Mouse (Mus musculus) frontal cortex, adult 2 months (tissue): ENCODE results near the gene Arhgef18. TPM values are rescaled to one million over a fixed set of nuclear protein-coding genes. Genes with fewer than 3 reads are reported as not detected.

ENCODE experiments used
- DNase-seq, 2 experiments: peaks; one replicate each; pipeline ENCODE4 v3.0.0; 2022; ENCODE audit warnings: low spot score in 1 of 2; ENCODE audit errors: extremely low spot score in 1 of 2
- polyA plus RNA-seq: library from polyadenylated mRNA; depleted of rRNA; stranded (reverse); fragments of >200 nt; gene quantifications from 2 replicates; pipeline ENCODE4 v1.2.3, GENCODE M21; 2012

Arhgef18 gene
- polyA plus RNA-seq, 1 experiment: 33.8 TPM

DNA sequence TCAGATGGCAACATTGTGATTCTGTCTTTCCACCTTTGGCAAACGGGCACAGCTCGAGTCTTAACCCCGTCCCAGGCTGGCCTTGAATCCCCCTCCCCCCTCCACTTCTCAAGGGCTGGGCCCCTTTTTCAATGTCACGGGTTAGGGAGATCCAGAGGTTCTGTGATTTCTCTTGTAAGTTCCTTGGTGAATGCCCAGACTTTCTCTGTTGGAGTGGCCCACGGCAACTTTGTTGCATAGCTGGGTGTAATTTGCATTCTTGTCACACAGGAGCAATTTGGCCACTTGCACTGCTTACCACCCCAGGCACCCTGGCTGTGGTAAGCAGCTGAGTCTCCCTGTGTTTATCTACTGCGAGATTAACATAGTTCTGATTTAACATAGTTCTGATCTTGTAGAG lies 1.8 kb downstream of the Arhgef18 start:
- peak in 1 of 2 experiments; percentile 29 for DNase-seq

GRCm38 (mm10) chr8:3395246-3395645 lies 2.4 kb downstream of the Arhgef18 start:
- no peak for DNase-seq

GRCm38 (mm10) chr8:3397597-3397996 lies 4.8 kb downstream of the Arhgef18 start:
- no peak for DNase-seq

DNA sequence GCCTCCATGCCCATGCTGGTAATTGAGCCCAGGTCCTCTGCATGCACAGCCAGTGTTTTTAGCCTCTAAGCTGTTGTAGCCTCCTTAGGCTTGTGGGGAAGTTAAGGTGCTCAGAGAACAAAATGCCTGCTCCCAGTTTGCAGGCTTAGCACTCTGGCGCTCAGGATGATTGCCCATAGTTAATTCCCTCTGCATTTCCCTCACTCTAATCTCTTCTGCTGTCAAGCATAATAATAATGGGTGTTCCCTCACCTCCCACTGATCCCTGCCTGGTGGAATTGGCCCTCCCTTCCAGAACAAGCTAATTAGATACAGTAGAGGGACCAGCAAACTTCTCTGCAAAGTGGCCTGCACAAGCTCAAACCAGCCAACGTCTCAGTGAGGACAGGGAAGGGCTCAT lies 7.7 kb downstream of the Arhgef18 start:
- no peak for DNase-seq

DNA sequence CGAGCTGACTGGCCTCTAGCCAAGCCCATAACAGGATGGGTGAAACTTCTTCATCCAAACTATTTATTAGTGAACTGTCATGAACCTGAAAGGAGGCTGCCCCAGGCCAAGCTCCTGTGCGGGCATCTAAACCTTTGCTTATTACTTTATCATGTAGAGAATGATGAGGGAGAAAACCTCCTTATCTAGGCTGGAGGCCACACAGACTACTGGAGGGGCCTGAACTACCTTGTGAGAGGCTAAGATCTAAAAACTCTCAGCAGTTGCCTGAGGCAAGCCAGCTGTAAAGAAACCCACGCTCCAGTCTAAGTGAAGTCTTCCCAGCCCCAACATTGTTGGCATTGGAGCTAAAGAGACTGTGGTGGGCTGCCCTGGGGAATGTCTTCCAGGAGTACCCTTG lies 14.6 kb downstream of the Arhgef18 start:
- no peak for DNase-seq

- DNase-seq: no peak
These were observed 18.3 kb downstream of the Arhgef18 start for GRCm38 (mm10) chr8:3411085-3411484.

DNA sequence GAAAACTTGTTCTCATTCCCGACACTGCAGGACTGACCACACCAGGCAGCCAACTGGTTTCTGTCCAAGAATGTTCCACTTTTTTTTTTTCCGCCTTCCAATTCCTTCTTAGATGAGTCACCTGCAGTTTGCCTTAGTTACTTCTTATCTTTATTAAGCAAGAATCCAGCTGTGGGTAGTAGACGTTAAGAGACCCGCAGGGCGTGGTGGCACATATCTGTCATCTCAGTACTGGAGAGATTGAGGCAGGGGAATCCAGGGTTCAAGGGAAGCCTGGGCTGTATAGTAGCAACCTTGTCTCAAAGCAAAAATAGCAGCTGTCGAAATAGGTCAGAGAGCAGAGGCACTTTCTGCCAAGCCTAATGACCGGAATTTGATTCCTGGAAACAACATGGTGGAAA lies 19.1 kb downstream of the Arhgef18 start:
- DNase-seq: no peak

DNA sequence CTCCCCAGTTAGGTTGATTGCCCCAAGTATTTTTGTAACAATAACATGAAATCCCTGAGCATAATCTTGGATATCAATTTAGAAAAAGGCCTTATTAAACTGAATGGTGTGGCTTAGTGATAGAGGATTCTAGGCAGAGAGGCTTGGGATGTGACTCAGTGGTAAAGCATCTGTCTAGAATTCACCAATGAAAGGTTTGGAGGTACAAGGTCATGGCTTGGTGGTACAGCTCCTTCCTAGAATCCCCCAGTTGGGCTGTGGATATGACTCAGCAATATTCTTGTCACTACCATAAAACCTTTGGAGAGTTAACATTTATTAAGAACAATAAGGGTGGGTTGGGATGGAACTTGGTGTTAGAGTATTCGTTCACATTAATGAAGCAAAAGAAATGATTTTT lies 20.0 kb downstream of the Arhgef18 start:
- DNase-seq: no peak

DNA sequence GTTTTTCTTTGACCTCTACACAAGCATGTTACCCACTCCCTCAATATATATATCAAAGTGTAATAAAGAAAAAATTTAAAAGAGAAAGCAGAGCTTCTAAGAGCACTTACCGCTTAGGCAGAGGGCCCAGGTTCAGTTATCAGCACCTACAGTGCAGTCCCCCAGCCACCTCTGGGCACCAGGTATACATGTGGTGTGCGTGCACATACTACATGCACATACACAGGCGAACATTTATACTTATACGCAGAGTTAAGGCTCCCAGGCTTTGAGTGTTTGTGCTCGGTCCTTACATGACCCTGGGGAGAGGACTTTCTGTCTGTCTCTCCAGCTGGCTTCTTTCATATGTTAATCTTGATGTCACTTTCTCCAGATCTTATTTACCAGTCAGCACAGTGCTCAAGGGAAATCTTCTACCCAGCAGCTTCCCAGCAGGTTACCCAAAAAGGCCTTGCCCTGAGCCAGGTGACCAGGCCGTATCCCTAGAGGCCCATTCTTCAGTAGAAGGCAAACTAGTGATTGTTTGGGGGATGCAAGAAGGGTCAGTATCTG lies 21.9 kb downstream of the Arhgef18 start:
- DNase-seq: no peak

GRCm38 (mm10) chr8:3415259-3415658 lies 22.5 kb downstream of the Arhgef18 start:
- DNase-seq: no peak

DNA sequence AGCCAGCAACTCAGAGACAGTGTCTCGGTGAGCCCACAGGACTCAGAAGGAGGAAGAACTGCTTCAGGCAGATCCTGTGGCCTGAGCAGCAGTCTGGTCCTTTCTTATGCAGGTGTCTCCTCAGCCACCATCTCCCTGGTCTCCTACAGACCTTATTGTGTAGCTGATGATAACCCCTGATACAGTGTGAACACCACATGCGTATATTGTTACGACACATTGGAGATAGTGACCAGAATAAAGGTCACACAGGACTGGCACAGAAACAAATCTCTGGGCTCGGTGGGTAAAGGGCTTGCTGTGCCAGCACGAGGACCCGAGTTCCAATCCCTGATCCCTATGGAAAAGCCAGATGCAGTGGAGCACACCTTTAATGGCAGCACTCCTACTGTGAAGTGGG lies 22.9 kb downstream of the Arhgef18 start:
- DNase-seq: no peak

DNA sequence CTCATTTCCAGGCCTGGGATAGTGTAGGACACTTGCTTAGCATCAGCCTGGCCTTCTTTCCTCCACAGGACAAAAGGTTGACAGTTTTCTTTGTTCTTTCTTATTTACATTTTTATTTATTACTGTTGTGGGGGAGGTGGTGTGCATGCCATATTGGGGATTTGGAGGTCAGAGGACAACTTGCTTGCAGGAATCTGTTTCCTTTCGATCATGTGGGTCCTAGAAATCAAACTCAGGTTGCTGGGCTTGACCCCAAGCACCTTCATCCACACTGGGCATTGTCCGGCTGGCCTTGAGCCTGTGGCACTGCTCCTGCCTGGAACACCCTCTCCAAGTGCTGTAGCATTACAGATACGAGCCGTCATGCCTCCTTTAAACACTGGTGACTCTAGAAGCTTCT lies 24.0 kb downstream of the Arhgef18 start:
- DNase-seq: no peak

DNA sequence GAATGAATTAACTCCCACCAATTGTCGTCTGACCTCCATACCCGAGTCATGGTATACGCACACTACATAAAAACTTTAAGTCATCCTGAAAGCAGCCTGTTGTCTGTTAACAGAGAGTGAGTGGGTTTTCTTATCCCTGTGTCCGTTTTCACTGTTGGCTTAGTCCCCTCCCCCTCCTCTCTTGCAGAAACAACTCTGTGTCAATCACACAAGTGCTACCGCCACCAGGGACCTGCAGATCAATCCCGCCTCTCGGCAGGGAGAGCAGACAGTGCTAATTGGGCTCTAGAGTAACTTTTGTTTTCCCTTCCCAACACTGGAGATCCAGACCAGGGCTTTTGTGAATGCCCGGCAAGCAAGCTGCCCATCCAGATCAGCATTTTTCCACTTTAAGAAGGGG lies 24.6 kb downstream of the Arhgef18 start:
- DNase-seq: no peak

DNA sequence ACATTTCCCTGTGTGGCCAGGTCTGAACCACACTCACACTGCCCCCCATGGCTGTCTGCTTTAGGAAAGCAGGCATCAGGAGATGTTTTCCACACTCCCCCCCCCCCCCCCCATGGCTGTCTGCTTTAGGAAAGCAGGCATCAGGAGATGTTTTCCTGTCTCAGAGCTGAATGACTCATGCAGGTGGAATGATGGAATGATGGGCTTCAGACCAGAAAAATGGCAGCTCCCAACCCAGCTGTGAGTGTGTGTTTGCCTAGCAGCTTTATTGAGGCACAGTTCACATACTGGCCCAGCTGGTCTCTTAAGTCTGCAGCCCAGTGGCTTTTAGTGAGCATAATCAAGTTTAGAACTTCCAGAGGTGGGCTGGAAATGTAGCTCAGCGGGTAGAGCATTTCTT lies 25.3 kb downstream of the Arhgef18 start:
- no peak for DNase-seq

DNA sequence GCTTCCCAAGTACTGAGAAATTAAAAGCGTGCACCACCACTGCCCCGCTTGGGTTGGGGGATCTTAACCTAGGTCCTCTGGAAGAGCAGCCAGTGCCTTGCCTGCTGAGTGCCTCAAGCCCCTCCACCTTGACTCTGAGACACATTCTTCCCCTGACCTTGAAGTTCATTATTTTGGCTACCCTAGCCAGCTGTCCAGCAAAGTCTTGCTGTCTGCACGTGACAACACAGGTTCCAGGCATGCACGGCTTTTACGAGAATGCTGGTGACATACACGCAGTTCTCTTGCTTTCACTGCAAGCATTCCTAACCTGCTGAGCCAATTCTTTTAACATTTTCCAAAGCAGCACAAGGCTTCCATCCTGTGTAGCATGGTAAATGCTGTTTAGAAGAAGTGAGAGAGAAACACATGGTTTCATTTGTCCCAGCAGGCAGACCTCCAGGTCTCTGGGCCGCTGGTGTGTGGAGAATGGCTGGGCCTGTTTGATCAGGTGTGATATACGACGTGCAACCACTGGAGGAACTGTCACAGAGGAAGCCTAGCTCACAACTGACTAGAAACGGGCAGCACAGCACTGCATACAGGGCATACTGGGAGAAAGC lies 27.4 kb downstream of the Arhgef18 start:
- no peak for DNase-seq

DNA sequence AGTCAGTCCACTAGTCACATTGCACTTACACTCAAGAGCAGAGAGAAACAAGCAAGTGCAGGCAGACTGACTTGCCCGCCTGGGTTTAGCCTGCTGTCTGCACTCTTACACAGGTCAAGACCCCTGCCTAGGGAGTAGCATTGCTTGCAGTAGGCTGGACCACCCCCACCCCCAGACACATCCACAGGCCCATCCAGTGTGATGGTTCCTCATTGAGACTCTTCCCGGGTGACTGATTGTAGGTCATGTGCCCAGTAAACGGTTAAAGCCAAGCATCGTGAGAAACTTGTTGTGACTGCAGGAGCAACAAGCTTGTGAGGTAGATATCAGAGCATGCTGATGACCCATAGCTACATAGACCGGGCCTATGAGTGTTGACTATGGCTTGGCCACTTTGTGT lies 28.7 kb downstream of the Arhgef18 start:
- no peak for DNase-seq

GRCm38 (mm10) chr8:3425217-3425616 lies 32.4 kb downstream of the Arhgef18 start:
- DNase-seq: no peak

- no peak for DNase-seq
These were observed 33.4 kb downstream of the Arhgef18 start for GRCm38 (mm10) chr8:3426211-3426610.

- peak in 1 of 2 experiments; percentile 20 for DNase-seq
These were observed 35.6 kb downstream of the Arhgef18 start for GRCm38 (mm10) chr8:3428426-3428825.

GRCm38 (mm10) chr8:3429966-3430365 lies 37.2 kb downstream of the Arhgef18 start:
- no peak for DNase-seq

DNA sequence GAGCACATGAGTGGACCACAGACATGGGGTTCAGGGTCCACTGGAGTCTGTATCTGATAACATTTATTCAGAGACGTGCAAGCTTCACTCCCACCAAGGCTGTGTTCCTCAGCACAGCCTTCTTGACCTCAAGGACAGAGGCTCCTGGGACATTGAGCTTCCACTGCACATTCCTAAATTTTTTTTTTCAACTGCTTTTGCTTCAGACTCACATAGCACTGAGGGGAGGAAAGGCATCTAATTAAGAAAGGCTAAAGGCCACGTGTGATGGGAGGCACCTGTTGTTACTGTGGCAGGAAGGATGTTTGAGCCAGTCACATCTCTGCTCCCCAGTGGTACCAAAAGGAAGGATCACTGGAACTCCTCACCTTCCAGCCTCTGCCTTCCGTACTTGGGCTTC lies 38.3 kb downstream of the Arhgef18 start:
- DNase-seq: no peak

DNA sequence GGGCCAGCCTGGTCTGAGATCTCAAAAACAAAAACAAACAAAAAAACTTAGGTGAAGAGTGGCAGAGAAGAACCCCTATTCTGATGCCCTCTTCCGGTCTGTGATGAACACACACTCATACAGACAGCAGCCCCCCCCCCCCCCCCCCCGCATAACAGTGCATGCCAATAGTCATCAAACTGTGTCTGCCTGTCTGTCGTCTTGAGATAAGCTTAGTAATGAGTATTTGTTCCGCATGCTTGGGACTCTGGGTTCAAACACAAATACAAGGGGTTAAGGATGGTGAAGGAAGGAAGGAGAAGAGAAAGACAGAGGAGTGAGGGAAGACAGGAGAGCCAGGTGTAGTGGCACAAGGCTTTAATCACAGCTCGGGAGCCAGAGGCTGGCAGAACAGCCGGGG lies 43.7 kb downstream of the Arhgef18 start:
- no peak for DNase-seq

- DNase-seq: no peak
These were observed 46.7 kb downstream of the Arhgef18 start for GRCm38 (mm10) chr8:3439510-3439909.
